Mouse (Mus musculus): Measurements from ENCODE around the gene Akr1cl. TPM values are rescaled to one million over a fixed set of nuclear protein-coding genes. Genes with fewer than 3 reads are reported as not detected.
A peak's percentile ranks its signal among the peaks of the same experiment; 100 is the strongest.
"Not testable (repeated sequence)": the region's sequence is repeated elsewhere in the genome, so short reads cannot be mapped to it uniquely, and the experiment has no call there.

Akr1cl gene
- 1,000 to 10,000 TPM; 1,428 to 2,043 (median 1,710) TPM for total RNA-seq (2022)

GRCm38 (mm10) chr1:65032641-65033040 is at the start of gene Akr1cl:
Gene Akr1cl (minus strand): TSS chr1:65032759.
- peak; percentile 86 for DNase-seq

- DNase-seq = no peak
Measured at GRCm38 (mm10) chr1:65082188-65082587, 49.6 kb upstream of the Akr1cl start, which contains the start of gene Crygb. Gene Crygb (minus strand): TSS chr1:65082288.

GRCm38 (mm10) chr1:65075607-65076006 is 43.0 kb upstream of the Akr1cl start:
- DNase-seq = no peak

- DNase-seq = no peak
Measured at GRCm38 (mm10) chr1:65073589-65073988, 41.0 kb upstream of the Akr1cl start, which contains the start of gene Crygc. Gene Crygc (minus strand): TSS chr1:65073689.

- DNase-seq = no peak
Measured at GRCm38 (mm10) chr1:65067842-65068241, 35.3 kb upstream of the Akr1cl start.

GRCm38 (mm10) chr1:65064201-65064600 is 31.6 kb upstream of the Akr1cl start:
- no peak for DNase-seq

- DNase-seq = no peak
Measured at GRCm38 (mm10) chr1:65063352-65063751, 30.8 kb upstream of the Akr1cl start, which contains the start of gene Crygd. Gene Crygd (minus strand): TSS chr1:65063452.

- DNase-seq = no peak
Measured at GRCm38 (mm10) chr1:65052140-65052539, 19.6 kb upstream of the Akr1cl start.

- DNase-seq = no peak
Measured at GRCm38 (mm10) chr1:65051696-65052095, 19.1 kb upstream of the Akr1cl start.

- not testable (repeated sequence) for DNase-seq
Measured at GRCm38 (mm10) chr1:65050952-65051351, 18.4 kb upstream of the Akr1cl start, which contains the start of gene Cryge. Gene Cryge (minus strand): TSS chr1:65051149.

- DNase-seq = peak; percentile 56
Measured at GRCm38 (mm10) chr1:65048781-65049180, 16.2 kb upstream of the Akr1cl start.

GRCm38 (mm10) chr1:65046401-65047109 is 14.0 kb upstream of the Akr1cl start:
- DNase-seq = no peak

- peak; percentile 84 for DNase-seq
Measured at GRCm38 (mm10) chr1:65043433-65043832, 10.9 kb upstream of the Akr1cl start.

GRCm38 (mm10) chr1:65041837-65042236 is 9.3 kb upstream of the Akr1cl start:
- no peak for DNase-seq

- peak; percentile 90 for DNase-seq
Measured at GRCm38 (mm10) chr1:65040806-65041205, 8.2 kb upstream of the Akr1cl start.

- no peak for DNase-seq
Measured at GRCm38 (mm10) chr1:65039679-65040078, 7.1 kb upstream of the Akr1cl start.

- no peak for DNase-seq
Measured at GRCm38 (mm10) chr1:65037542-65037941, 5.0 kb upstream of the Akr1cl start.

GRCm38 (mm10) chr1:65035513-65035912 is 3.0 kb upstream of the Akr1cl start:
- DNase-seq = no peak

- DNase-seq = no peak
Measured at GRCm38 (mm10) chr1:65028206-65028605, 4.4 kb downstream of the Akr1cl start.

- DNase-seq = no peak
Measured at GRCm38 (mm10) chr1:65012726-65013125, 19.8 kb downstream of the Akr1cl start.

GRCm38 (mm10) chr1:65010153-65010552 is 22.4 kb downstream of the Akr1cl start:
- peak; percentile 54 for DNase-seq

GRCm38 (mm10) chr1:65005575-65005974 is 27.0 kb downstream of the Akr1cl start:
- no peak for DNase-seq

GRCm38 (mm10) chr1:65004526-65004925 is 28.0 kb downstream of the Akr1cl start:
- DNase-seq = no peak

GRCm38 (mm10) chr1:64993206-64993605 is 39.4 kb downstream of the Akr1cl start:
- no peak for DNase-seq
